Mouse (Mus musculus) embryonic facial prominence, embryonic 15.5 days (tissue): Measurements from ENCODE around the gene Clec1b. TPM values are rescaled to one million over a fixed set of nuclear protein-coding genes. Genes with fewer than 3 reads are reported as not detected.

ENCODE experiments used
- ATAC-seq: fragments of 200-750 bp; cut with Nextera tagmentation; 2 replicates; pipeline ENCODE4 v1.8.0; 2017; ENCODE audit warnings: low read depth, moderate TSS enrichment; ENCODE audit not compliant: insufficient number of reproducible peaks, low FRiP score, low TSS enrichment
- H3K27ac ChIP-seq: fragments of 300-500 bp; sonication (generic); replicated peaks from 2 replicates; pipeline ENCODE4 v1.5.1; 2015; ENCODE audit warnings: mild to moderate bottlenecking, inconsistent platforms
- H3K27me3 ChIP-seq: fragments of 300-500 bp; sonication (generic); 2 replicates; pipeline ENCODE4 v1.6.1; 2015; ENCODE audit warnings: inconsistent platforms
- H3K36me3 ChIP-seq: fragments of 300-500 bp; sonication (generic); 2 replicates; pipeline ENCODE4 v1.6.1; 2015; ENCODE audit warnings: mild to moderate bottlenecking, inconsistent platforms
- H3K4me1 ChIP-seq: fragments of 300-500 bp; sonication (generic); 2 replicates; pipeline ENCODE4 v1.6.1; 2015; ENCODE audit warnings: inconsistent platforms
- H3K4me2 ChIP-seq: fragments of 300-500 bp; sonication (generic); replicated peaks from 2 replicates; pipeline ENCODE4 v1.6.1; 2015; ENCODE audit warnings: mild to moderate bottlenecking, inconsistent platforms
- H3K4me3 ChIP-seq: fragments of 300-500 bp; sonication (generic); replicated peaks from 2 replicates; pipeline ENCODE4 v1.5.1; 2015; ENCODE audit warnings: mild to moderate bottlenecking, inconsistent platforms
- H3K9ac ChIP-seq: fragments of 300-500 bp; sonication (generic); 2 replicates; pipeline ENCODE4 v1.6.1; 2015; ENCODE audit warnings: inconsistent platforms
- H3K9me3 ChIP-seq: fragments of 300-500 bp; sonication (generic); replicated peaks from 2 replicates; pipeline ENCODE4 v1.6.1; 2016; ENCODE audit warnings: inconsistent platforms
- WGBS: fragments of 180-500 bp; shearing (Covaris S2); methylation state at CpG from one replicate; pipeline ENCODE4 v1.1.7; 2015; 5-methylcytosine and 5-hydroxymethylcytosine counted together
- polyA plus RNA-seq: library from polyadenylated mRNA; unstranded; fragments of >200 nt; fragmentation: Nextera tagmentation; extraction: Ambion mirVana; gene quantifications from 2 replicates; pipeline ENCODE4 v1.2.1, GENCODE M21; 2015

The Clec1b gene
- 0.33 and 0.57 TPM in 2 replicates for polyA plus RNA-seq

DNA sequence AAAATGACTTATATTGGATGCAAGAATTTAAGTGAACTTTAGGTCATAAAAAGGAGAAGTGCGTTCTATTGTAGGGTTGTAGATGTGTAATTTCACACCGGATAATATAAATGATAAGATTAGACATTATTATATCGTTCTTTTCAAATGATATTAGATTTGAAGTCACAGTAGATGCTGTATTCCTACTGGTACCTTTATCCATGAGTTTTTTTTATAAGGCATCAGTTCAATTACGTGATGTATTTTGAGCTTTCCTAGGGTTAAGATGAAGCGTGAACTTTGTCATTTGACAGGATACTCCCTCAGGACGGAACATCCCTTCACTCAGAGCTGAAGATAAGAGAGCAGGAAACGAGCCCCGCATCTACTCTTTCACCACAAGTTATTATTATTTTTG, at the start of gene Clec1b:
Gene Clec1b, plus strand, starts transcription at position 301 of the 400 bp plus-strand sequence.
- WGBS: 74% methylated on average over 8 of the region's 8 CpGs
- Histone ChIP-seq H3K9me3 (no peaks in the 10 kb centered on the region), H3K4me2 (no peak within 1 kb of the TSS), H3K9ac (no peak within 1 kb of the TSS), H3K27ac (no peak within 1 kb of the TSS), H3K27me3 (no peaks in the 10 kb centered on the region), H3K36me3 (no peaks in the 10 kb centered on the region), H3K4me1 (no peaks in the 10 kb centered on the region), H3K4me3 (no peak within 1 kb of the TSS)
- no peak for ATAC-seq

- Histone ChIP-seq H3K4me3 (no peak overlapping the region), H3K4me1 (no peaks in the 10 kb centered on the region), H3K9me3 (no peaks in the 10 kb centered on the region), H3K4me2 (no peak overlapping the region), H3K27me3 (no peaks in the 10 kb centered on the region), H3K36me3 (no peaks in the 10 kb centered on the region), H3K9ac (no peak overlapping the region), H3K27ac (no peak overlapping the region)
- peak; percentile 57 for ATAC-seq
- 52% methylated on average over 4 of the region's 4 CpGs for WGBS
Measured at GRCm38 (mm10) chr6:129349524-129350352, 47.4 kb upstream of the Clec1b start.

GRCm38 (mm10) chr6:129351091-129351490, 46.0 kb upstream of the Clec1b start:
- Histone ChIP-seq H3K9ac (no peak overlapping the region), H3K4me3 (no peak overlapping the region), H3K27ac (no peak overlapping the region), H3K36me3 (no peaks in the 10 kb centered on the region), H3K4me2 (no peak overlapping the region), H3K9me3 (no peaks in the 10 kb centered on the region), H3K27me3 (no peaks in the 10 kb centered on the region), H3K4me1 (no peaks in the 10 kb centered on the region)
- no peak for ATAC-seq
- WGBS: 85% methylated on average over 3 of the region's 3 CpGs

- Histone ChIP-seq H3K27me3 (no peaks in the 10 kb centered on the region), H3K9ac (no peak overlapping the region), H3K4me1 (no peaks in the 10 kb centered on the region), H3K4me2 (no peak overlapping the region), H3K9me3 (no peaks in the 10 kb centered on the region), H3K27ac (no peak overlapping the region), H3K36me3 (no peaks in the 10 kb centered on the region), H3K4me3 (no peak overlapping the region)
- 92% methylated on average over 2 of the region's 2 CpGs for WGBS
- no peak for ATAC-seq
Measured at GRCm38 (mm10) chr6:129355774-129356173, 41.3 kb upstream of the Clec1b start.

DNA sequence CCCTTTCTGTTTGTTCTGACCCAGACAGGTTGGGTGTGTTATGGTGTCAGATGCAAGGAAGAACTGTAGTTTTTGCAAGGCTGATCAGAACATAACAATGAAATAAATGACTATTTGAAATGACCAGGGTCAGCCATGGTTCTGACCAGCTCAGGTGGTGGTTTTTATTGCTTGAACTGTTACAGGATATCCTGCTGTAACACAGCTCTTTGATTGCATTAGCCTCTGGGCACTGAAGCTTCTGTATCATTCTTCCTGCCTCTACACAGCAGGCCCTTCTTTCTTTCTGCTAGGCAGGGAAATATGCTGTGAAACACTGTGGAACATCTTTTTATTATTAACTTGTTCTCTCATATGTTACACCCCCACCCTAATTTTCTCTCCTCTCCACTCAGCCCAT, 40.7 kb upstream of the Clec1b start:
- Histone ChIP-seq H3K4me2 (no peak overlapping the region), H3K27ac (no peak overlapping the region), H3K9ac (no peak overlapping the region), H3K27me3 (no peaks in the 10 kb centered on the region), H3K36me3 (no peaks in the 10 kb centered on the region), H3K9me3 (no peaks in the 10 kb centered on the region), H3K4me3 (no peak overlapping the region), H3K4me1 (no peaks in the 10 kb centered on the region)
- ATAC-seq: no peak

- WGBS: 83% methylated on average over 2 of the region's 2 CpGs
- ATAC-seq: no peak
- H3K4me2 ChIP-seq: no peak overlapping the region
- H3K4me3 ChIP-seq: no peak overlapping the region
- H3K27ac ChIP-seq: no peak overlapping the region
- H3K36me3 ChIP-seq: no peaks in the 10 kb centered on the region
- no peaks in the 10 kb centered on the region for H3K9me3 ChIP-seq
- no peaks in the 10 kb centered on the region for H3K4me1 ChIP-seq
- no peaks in the 10 kb centered on the region for H3K27me3 ChIP-seq
- no peak overlapping the region for H3K9ac ChIP-seq
Measured at GRCm38 (mm10) chr6:129359515-129359914, 37.6 kb upstream of the Clec1b start.

GRCm38 (mm10) chr6:129363942-129364341, 33.2 kb upstream of the Clec1b start:
- Histone ChIP-seq H3K4me1 (no peaks in the 10 kb centered on the region), H3K27ac (no peak overlapping the region), H3K4me2 (no peak overlapping the region), H3K4me3 (no peak overlapping the region), H3K36me3 (no peaks in the 10 kb centered on the region), H3K9ac (no peak overlapping the region), H3K9me3 (no peaks in the 10 kb centered on the region), H3K27me3 (no peaks in the 10 kb centered on the region)
- no peak for ATAC-seq
- 39% methylated on average over 1 of the region's 1 CpGs for WGBS

DNA sequence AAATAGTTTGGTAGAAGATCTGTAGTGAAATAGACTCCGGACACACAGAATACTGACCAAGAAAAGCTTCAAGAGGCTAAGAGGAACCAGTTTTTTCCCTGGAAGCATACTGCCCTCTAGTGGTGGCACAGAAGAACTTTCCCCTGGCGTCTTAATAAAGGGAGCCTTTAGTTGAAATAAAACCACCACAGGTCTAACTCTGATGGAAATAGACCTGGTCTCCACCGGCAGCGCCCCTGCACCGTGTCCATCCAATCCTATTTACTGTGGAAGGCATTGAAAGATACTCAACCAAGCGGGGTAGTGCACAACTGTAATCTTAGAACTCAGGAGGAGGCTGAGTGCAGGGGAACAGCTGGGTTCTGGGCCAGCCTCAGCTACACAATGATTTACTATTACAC, 31.1 kb upstream of the Clec1b start:
- no peak overlapping the region for H3K4me2 ChIP-seq
- H3K4me3 ChIP-seq: no peak overlapping the region
- no peak for ATAC-seq
- H3K9ac ChIP-seq: no peak overlapping the region
- WGBS: 15% methylated on average over 6 of the region's 6 CpGs
- no peaks in the 10 kb centered on the region for H3K9me3 ChIP-seq
- no peaks in the 10 kb centered on the region for H3K4me1 ChIP-seq
- H3K27ac ChIP-seq: no peak overlapping the region
- H3K27me3 ChIP-seq: no peaks in the 10 kb centered on the region
- H3K36me3 ChIP-seq: no peaks in the 10 kb centered on the region

GRCm38 (mm10) chr6:129369374-129370132, 27.5 kb upstream of the Clec1b start:
- Histone ChIP-seq H3K4me2 (no peak overlapping the region), H3K4me3 (no peak overlapping the region), H3K27ac (no peak overlapping the region), H3K4me1 (no peaks in the 10 kb centered on the region), H3K9ac (no peak overlapping the region), H3K27me3 (no peaks in the 10 kb centered on the region), H3K36me3 (no peaks in the 10 kb centered on the region), H3K9me3 (no peaks in the 10 kb centered on the region)
- ATAC-seq: no peak
- 58% methylated on average over 7 of the region's 7 CpGs for WGBS

DNA sequence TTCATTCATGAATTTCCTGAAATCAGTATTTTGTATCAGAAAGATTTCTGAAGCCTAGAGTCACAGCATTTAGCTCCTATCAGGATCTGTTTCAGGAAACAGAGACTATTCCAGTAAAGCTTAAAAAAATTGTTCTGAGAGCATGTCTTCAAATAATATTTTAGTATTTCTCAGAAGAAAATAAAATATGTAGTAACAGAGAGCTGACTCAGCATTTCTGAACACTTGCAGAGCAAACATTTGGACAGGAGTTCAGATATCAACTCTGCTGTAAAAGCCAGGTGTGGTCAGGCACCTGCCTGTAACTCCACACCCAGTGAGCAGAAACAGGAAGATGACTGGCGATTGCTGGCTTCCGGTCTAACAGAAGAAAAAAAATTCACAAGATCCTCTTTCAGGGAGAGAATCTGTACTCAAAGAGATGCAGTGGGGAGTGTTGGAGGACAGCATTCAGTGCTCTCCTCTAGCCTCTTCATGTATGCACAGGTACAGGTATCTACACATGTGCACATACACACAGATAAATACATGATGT, 22.1 kb upstream of the Clec1b start:
- no peak overlapping the region for H3K4me2 ChIP-seq
- 65% methylated on average over 2 of the region's 2 CpGs for WGBS
- H3K4me3 ChIP-seq: no peak overlapping the region
- no peak overlapping the region for H3K27ac ChIP-seq
- no peaks in the 10 kb centered on the region for H3K27me3 ChIP-seq
- H3K4me1 ChIP-seq: no peaks in the 10 kb centered on the region
- no peaks in the 10 kb centered on the region for H3K36me3 ChIP-seq
- ATAC-seq: no peak
- no peak overlapping the region for H3K9ac ChIP-seq
- H3K9me3 ChIP-seq: no peaks in the 10 kb centered on the region

GRCm38 (mm10) chr6:129380454-129380853, 16.6 kb upstream of the Clec1b start:
- no peak overlapping the region for H3K27ac ChIP-seq
- no peaks in the 10 kb centered on the region for H3K4me1 ChIP-seq

More at GRCm38 (mm10) chr6:129380454-129380853, 16.6 kb upstream of the Clec1b start:
- Histone ChIP-seq H3K4me3 (no peak overlapping the region), H3K27me3 (no peaks in the 10 kb centered on the region), H3K36me3 (no peaks in the 10 kb centered on the region), H3K9me3 (no peaks in the 10 kb centered on the region), H3K9ac (no peak overlapping the region), H3K4me2 (no peak overlapping the region)
- 57% methylated on average over 4 of the region's 4 CpGs for WGBS
- no peak for ATAC-seq
